Mouse (Mus musculus) MEL (cell line): ENCODE data around the gene Gm16181.

Experiments
- CTCF ChIP-seq, 3 experiments: IDR thresholded peaks in 2 of 3; conservative IDR thresholded peaks in 1 of 3; 2 replicates each; pipeline ENCODE4 v1.5.1; 2011 to 2012; ENCODE audit warnings: low read length in 3 of 3, low read depth in 2 of 3, mild to moderate bottlenecking in 2 of 3, improper control_type of control experiment in 1 of 3, inconsistent platforms in 1 of 3, mixed read lengths in 1 of 3, moderate library complexity in 1 of 3; ENCODE audit not compliant: control insufficient read depth in 1 of 3, insufficient read depth in 1 of 3, poor library complexity in 1 of 3, severe bottlenecking in 1 of 3
- POLR2A ChIP-seq, 2 experiments: IDR thresholded peaks; 2 replicates each; pipeline ENCODE4 v1.6.1; 2011 to 2012; ENCODE audit warnings: low read length in 2 of 2, mild to moderate bottlenecking in 2 of 2, control low read depth in 1 of 2, improper control_type of control experiment in 1 of 2, low read depth in 1 of 2, moderate library complexity in 1 of 2; ENCODE audit not compliant: control insufficient read depth in 1 of 2, insufficient read depth in 1 of 2, poor library complexity in 1 of 2
- ZKSCAN1 ChIP-seq: IDR thresholded peaks from 2 replicates; pipeline ENCODE4 v1.6.1; 2012; ENCODE audit warnings: low read depth, mild to moderate bottlenecking, inconsistent platforms, low read length, improper control_type of control experiment, moderate library complexity

- TF ChIP-seq CTCF (IDR thresholded peaks at IDR 0.05 in 2 of 3, conservative IDR thresholded peaks at IDR 0.05 in 1 of 3; ENCODE audit: control insufficient read depth in 1 of 3, insufficient read depth in 1 of 3, low read depth in 2 of 3, low read length in 3 of 3, poor library complexity in 1 of 3, severe bottlenecking in 1 of 3) = no peak
- no peak for TF ChIP-seq POLR2A (IDR thresholded peaks at IDR 0.05; ENCODE audit: control insufficient read depth in 1 of 2, insufficient read depth in 1 of 2, low read depth in 1 of 2, low read length in 2 of 2, poor library complexity in 1 of 2)
- TF ChIP-seq ZKSCAN1 = no peak
Observed at GRCm38 (mm10) chr17:35225456-35225855, 4.8 kb downstream of the Gm16181 start.
